9 mouse cellular contexts compared by ENCODE assay signal in the genomic region with DNA sequence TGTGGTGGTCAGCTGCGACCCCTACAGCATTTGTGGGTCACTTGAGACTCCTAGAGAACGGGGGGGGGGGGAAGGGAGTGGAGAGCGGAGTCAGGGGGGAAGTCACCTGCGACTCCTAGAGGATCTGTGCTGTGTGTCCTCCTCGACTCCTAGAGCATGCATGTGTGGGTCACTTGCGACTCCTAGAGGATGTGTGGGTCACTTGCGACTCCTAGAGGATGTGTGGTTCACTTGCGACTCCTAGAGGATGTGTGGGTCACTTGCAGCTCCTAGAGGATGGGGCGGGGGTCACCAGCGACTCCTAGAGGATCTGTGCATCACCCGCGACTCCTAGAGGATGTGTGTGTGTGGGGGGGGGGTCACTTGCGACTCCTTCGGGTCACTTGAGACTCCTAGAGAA. TPM values are rescaled to one million over a fixed set of nuclear protein-coding genes. Genes with fewer than 3 reads are reported as not detected.
DNase-seq lines count a peak whose midpoint lies in the region; ATAC-seq and TF ChIP-seq lines count a peak whose summit lies in the region.
"Had no signal": no experiment of that assay in that cellular context is flagged by ENCODE, and none has a peak within 500 bp of the region (broad histone marks: within the 10 kb centered on the region; RNA-seq: fewer than 3 reads in every experiment).

No protein-coding gene starts in this region.

- 45% methylated on average over 14 of the region's 14 CpGs for WGBS in heart, embryonic 16.5 days
- WGBS in liver, embryonic 15.5 days (ENCODE audit: insufficient replicate concordance) = 40% methylated on average over 14 of the region's 14 CpGs

- H3K4me3 ChIP-seq in G1E (ENCODE audit: low read depth, low read length) = no peak overlapping the region
- no peak overlapping the region for H3K4me3 ChIP-seq in heart, embryonic 16.5 days (ENCODE audit: low read length)
- no peak overlapping the region for H3K4me3 ChIP-seq in liver, embryonic 15.5 days (replicated peaks)

- DNase-seq in left cerebral cortex, postnatal 25 days (ENCODE audit: low spot score in 2 of 2) = peak; percentile 9 to 25
- no peak for DNase-seq in left cerebral cortex, adult 11 months (ENCODE audit: low spot score)
- peak; percentile 10 for DNase-seq in G1E (ENCODE audit: low spot score)
- DNase-seq in c-Kit-positive CD71-positive TER-119-negative erythroid progenitor cells, embryonic 14.5 days (ENCODE audit: low read depth) = peak; percentile 46
- peak; percentile 32 for DNase-seq in skeletal muscle tissue, adult 2 months (ENCODE audit: low read depth, low spot score)
- no peak for DNase-seq in ovary, postnatal 10 days (ENCODE audit: low spot score)

- peaks cover 27% of the 10 kb centered on the region for H3K27me3 ChIP-seq in G1E (ENCODE audit: insufficient read depth, low read length)
- H3K27me3 ChIP-seq in heart, embryonic 16.5 days (ENCODE audit: control insufficient read depth, insufficient read depth, low read length) = no peaks in the 10 kb centered on the region
- H3K27me3 ChIP-seq in liver, embryonic 15.5 days = no peaks in the 10 kb centered on the region

- H3K9ac ChIP-seq in heart, embryonic 16.5 days (ENCODE audit: low read length) = no peak overlapping the region
- no peak overlapping the region for H3K9ac ChIP-seq in liver, embryonic 15.5 days

- H3K4me2 ChIP-seq in heart, embryonic 16.5 days (ENCODE audit: low read depth, low read length) = no peak overlapping the region
- no peak overlapping the region for H3K4me2 ChIP-seq in liver, embryonic 15.5 days

- H3K36me3 ChIP-seq in G1E (replicated peaks) = no peaks in the 10 kb centered on the region
- H3K36me3 ChIP-seq in heart, embryonic 16.5 days (ENCODE audit: control insufficient read depth, insufficient read depth) = no peaks in the 10 kb centered on the region
- H3K36me3 ChIP-seq in liver, embryonic 15.5 days (replicated peaks) = no peaks in the 10 kb centered on the region

- no peak overlapping the region for H3K27ac ChIP-seq in heart, embryonic 16.5 days (ENCODE audit: low read length)
- no peak overlapping the region for H3K27ac ChIP-seq in liver, embryonic 15.5 days (replicated peaks)

- no peaks in the 10 kb centered on the region for H3K4me1 ChIP-seq in G1E (ENCODE audit: insufficient read depth, low read depth, low read length)
- H3K4me1 ChIP-seq in heart, embryonic 16.5 days (ENCODE audit: control insufficient read depth, insufficient read depth, low read length) = no peaks in the 10 kb centered on the region
- peaks cover 4% of the 10 kb centered on the region; the same call in 1 of the 2 replicates for H3K4me1 ChIP-seq in liver, embryonic 15.5 days (replicated peaks)

- peak; percentile 57; the same call in 1 of the 2 replicates for ATAC-seq in G1E (ENCODE audit: extremely low read depth, insufficient number of reproducible peaks, low FRiP score, poor library complexity, severe bottlenecking)
- ATAC-seq in heart, embryonic 16.5 days (replicated peaks; ENCODE audit: extremely low read depth, insufficient read depth, low FRiP score) = peak; percentile 68
- ATAC-seq in liver, embryonic 15.5 days (ENCODE audit: insufficient read depth) = peak; percentile 63

- 0 out of 2 replicates have a peak, but pooled peaks have one; percentile 5 for TF ChIP-seq CTCF in G1E (IDR thresholded peaks at IDR 0.05; ENCODE audit: low read depth, low read length)

- no peaks in the 10 kb centered on the region for H3K9me3 ChIP-seq in G1E (replicated peaks)
- no peaks in the 10 kb centered on the region for H3K9me3 ChIP-seq in heart, embryonic 16.5 days (replicated peaks; ENCODE audit: control insufficient read depth, low read length)
- no peaks in the 10 kb centered on the region for H3K9me3 ChIP-seq in liver, embryonic 15.5 days (replicated peaks)

- intact Hi-C loops in left cerebral cortex, postnatal 25 days (cut with DNase I) = no loop called here

RNA-seq across cellular contexts. Expression of a gene that starts 2.0 kb away (rescaled TPM):
- not detected for total RNA-seq in left cerebral cortex, postnatal 25 days (2021)
- not detected in 2 replicates for total RNA-seq in G1E (2014; fragmentation: Nextera tagmentation)
- 0.11 TPM in 1 of 2 replicates, not detected in the other for total RNA-seq in G1E (2017)
- polyA plus RNA-seq in G1E (2012) = not detected in 2 replicates
- polyA plus RNA-seq in heart, embryonic 16.5 days (2015; fragmentation: Nextera tagmentation; extraction: Ambion mirVana) = 0.30 TPM in 1 of 2 replicates, not detected in the other
- polyA plus RNA-seq in liver, embryonic 15.5 days (2015; fragmentation: Nextera tagmentation; extraction: Ambion mirVana) = not detected in 2 replicates
- total RNA-seq: gastrocnemius, postnatal 4 days had no signal

RNA-seq across cellular contexts. Expression of a gene that starts 11.3 kb away (rescaled TPM):
- 10 to 100 TPM; 28.3 to 36.4 TPM for total RNA-seq in left cerebral cortex, postnatal 25 days (2021)
- 16.7 and 19.9 TPM in 2 replicates for total RNA-seq in G1E (2014; fragmentation: Nextera tagmentation)
- 18.9 and 19.3 TPM in 2 replicates for total RNA-seq in G1E (2017)
- 12.7 and 16.1 TPM in 2 replicates for polyA plus RNA-seq in G1E (2012)
- polyA plus RNA-seq in heart, embryonic 16.5 days (2015; fragmentation: Nextera tagmentation; extraction: Ambion mirVana) = 8.3 and 9.5 TPM in 2 replicates
- 10.2 and 11.0 TPM in 2 replicates for polyA plus RNA-seq in liver, embryonic 15.5 days (2015; fragmentation: Nextera tagmentation; extraction: Ambion mirVana)

RNA-seq across cellular contexts. Expression of a gene that starts 44.1 kb away (rescaled TPM):
- total RNA-seq in left cerebral cortex, postnatal 25 days (2021) = 1 to 10 TPM; 5.5 to 6.1 TPM
- total RNA-seq in G1E (2014; fragmentation: Nextera tagmentation) (12.8 and 17.4 TPM in 2 replicates), G1E (2017) (20.1 and 25.3 TPM in 2 replicates)
- 7.9 and 8.1 TPM in 2 replicates for polyA plus RNA-seq in G1E (2012)
- 9.0 and 9.7 TPM in 2 replicates for polyA plus RNA-seq in heart, embryonic 16.5 days (2015; fragmentation: Nextera tagmentation; extraction: Ambion mirVana)
- 5.7 and 6.1 TPM in 2 replicates for polyA plus RNA-seq in liver, embryonic 15.5 days (2015; fragmentation: Nextera tagmentation; extraction: Ambion mirVana)

RNA-seq across cellular contexts. Expression of a gene that starts 59.0 kb away (rescaled TPM):
- total RNA-seq in left cerebral cortex, postnatal 25 days (2021) = 1 to 10 TPM; 2.0 to 2.4 TPM
- total RNA-seq in G1E (2014; fragmentation: Nextera tagmentation) (2.6 and 7.1 TPM in 2 replicates), G1E (2017) (2.5 and 3.3 TPM in 2 replicates)
- polyA plus RNA-seq in G1E (2012) = 0.07 and 0.22 TPM in 2 replicates
- polyA plus RNA-seq in heart, embryonic 16.5 days (2015; fragmentation: Nextera tagmentation; extraction: Ambion mirVana) = 2.5 TPM in 2 replicates
- polyA plus RNA-seq in liver, embryonic 15.5 days (2015; fragmentation: Nextera tagmentation; extraction: Ambion mirVana) = 5.8 and 8.5 TPM in 2 replicates

Comparison
In these comparisons a context has a peak if more than half of its experiments do, and no peak if none do; other contexts are left out.
1. DNase-seq: peak in left cerebral cortex, postnatal 25 days (2 of 2), G1E (single experiment), c-Kit-positive CD71-positive TER-119-negative erythroid progenitor cells, embryonic 14.5 days (single experiment) and skeletal muscle tissue, adult 2 months (single experiment); none in left cerebral cortex, adult 11 months (single experiment) and ovary, postnatal 10 days (single experiment).
2. Peak in every context shown above with its lines, with median percentiles within 50 percentile points of each other: ATAC-seq.